Mouse (Mus musculus): ENCODE measurements around the gene Olfr1220. TPM values are rescaled to one million over a fixed set of nuclear protein-coding genes. Genes with fewer than 3 reads are reported as not detected.

Gene Olfr1220
- polyA plus RNA-seq (2015; fragmentation: Nextera tagmentation; extraction: Ambion mirVana), result not detected in 2 replicates

GRCm38 (mm10) chr2:89106735-89107134 is at the start of gene Olfr1220:
Gene Olfr1220, minus strand, starts transcription at chr2:89106835.
- Histone ChIP-seq H3K9me3 (peaks cover 4% of the 10 kb centered on the region; the same call in 1 of the 2 replicates), H3K27me3 (no peaks in the 10 kb centered on the region), H3K36me3 (no peaks in the 10 kb centered on the region), H3K4me2 (replicated peaks) (no peak within 1 kb of the TSS), H3K4me3 (replicated peaks) (no peak within 1 kb of the TSS), H3K4me1 (replicated peaks) (no peaks in the 10 kb centered on the region), H3K9ac (replicated peaks) (no peak within 1 kb of the TSS), H3K27ac (no peak within 1 kb of the TSS)
- 79% methylated on average over 3 of the region's 3 CpGs for WGBS
- ATAC-seq, result no peak

DNA sequence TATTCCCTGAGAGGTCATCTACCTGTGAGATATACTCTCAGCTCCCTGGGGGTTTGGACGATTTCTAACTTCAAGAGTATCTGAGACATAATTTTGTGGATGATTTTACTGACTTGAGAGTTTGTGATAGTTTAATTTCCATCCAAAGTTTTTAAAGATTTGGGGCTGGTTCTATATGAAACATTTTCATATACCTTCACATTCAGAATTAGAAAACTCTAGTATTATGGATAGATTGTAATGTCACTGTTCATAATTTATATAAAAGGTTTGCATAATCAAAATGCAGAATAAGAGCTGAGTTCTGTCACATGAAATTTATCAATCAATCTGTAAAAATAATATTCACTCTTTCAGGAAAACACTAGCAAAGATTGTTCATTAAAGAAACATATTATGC is 44.8 kb upstream of the Olfr1220 start, which contains the start of gene Olfr1223:
Gene Olfr1223, minus strand, starts transcription at position 101 of the 400 bp plus-strand sequence.
- H3K9ac ChIP-seq (replicated peaks), result no peak within 1 kb of the TSS
- H3K4me2 ChIP-seq (replicated peaks), result no peak within 1 kb of the TSS
- H3K4me1 ChIP-seq (replicated peaks), result no peaks in the 10 kb centered on the region
- H3K4me3 ChIP-seq (replicated peaks), result no peak within 1 kb of the TSS
- no peak within 1 kb of the TSS for H3K27ac ChIP-seq
- H3K9me3 ChIP-seq, result no peaks in the 10 kb centered on the region
- H3K27me3 ChIP-seq, result no peaks in the 10 kb centered on the region
- no peaks in the 10 kb centered on the region for H3K36me3 ChIP-seq
- ATAC-seq, result no peak
- WGBS, result 67% methylated on average over 1 of the region's 1 CpGs

- Histone ChIP-seq H3K4me1 (replicated peaks) (no peaks in the 10 kb centered on the region), H3K9ac (replicated peaks) (no peak within 1 kb of the TSS), H3K27ac (no peak within 1 kb of the TSS), H3K4me2 (replicated peaks) (no peak within 1 kb of the TSS), H3K27me3 (no peaks in the 10 kb centered on the region), H3K9me3 (no peaks in the 10 kb centered on the region), H3K36me3 (no peaks in the 10 kb centered on the region), H3K4me3 (replicated peaks) (no peak within 1 kb of the TSS)
- no peak for ATAC-seq
- WGBS, result 86% methylated on average over 3 of the region's 3 CpGs
Observed at GRCm38 (mm10) chr2:89132954-89133353, 26.3 kb upstream of the Olfr1220 start, which contains the start of gene Olfr1222. Gene Olfr1222, minus strand, starts transcription at chr2:89133054.

DNA sequence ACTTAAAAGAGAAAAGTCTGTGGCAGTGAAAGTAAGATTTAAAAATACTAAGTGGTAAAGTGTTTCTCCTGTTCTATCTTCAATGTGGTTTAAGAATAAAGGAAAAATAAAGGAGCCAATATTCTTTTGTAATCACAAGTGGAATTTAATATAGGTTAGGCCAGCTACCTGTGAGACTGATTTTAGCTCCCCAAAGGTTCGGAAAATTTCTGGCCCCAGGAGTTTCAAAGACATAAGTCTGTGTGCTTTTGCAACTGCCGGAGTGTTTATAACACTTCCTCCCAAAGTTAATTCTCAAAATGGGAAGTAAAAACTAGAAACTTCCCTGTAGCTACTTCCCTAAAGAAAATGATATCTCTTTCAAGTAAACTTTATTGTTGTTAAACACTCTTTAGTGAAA is 10.5 kb upstream of the Olfr1220 start, which contains the start of gene Olfr1221:
Gene Olfr1221, minus strand, starts transcription at position 101 of the 400 bp plus-strand sequence.
- 95% methylated on average over 2 of the region's 2 CpGs for WGBS
- no peak within 1 kb of the TSS for H3K4me3 ChIP-seq (replicated peaks)
- no peaks in the 10 kb centered on the region for H3K9me3 ChIP-seq
- ATAC-seq, result no peak
- no peak within 1 kb of the TSS for H3K4me2 ChIP-seq (replicated peaks)
- no peak within 1 kb of the TSS for H3K9ac ChIP-seq (replicated peaks)
- no peaks in the 10 kb centered on the region for H3K4me1 ChIP-seq (replicated peaks)
- H3K27me3 ChIP-seq, result no peaks in the 10 kb centered on the region
- no peaks in the 10 kb centered on the region for H3K36me3 ChIP-seq
- no peak within 1 kb of the TSS for H3K27ac ChIP-seq

DNA sequence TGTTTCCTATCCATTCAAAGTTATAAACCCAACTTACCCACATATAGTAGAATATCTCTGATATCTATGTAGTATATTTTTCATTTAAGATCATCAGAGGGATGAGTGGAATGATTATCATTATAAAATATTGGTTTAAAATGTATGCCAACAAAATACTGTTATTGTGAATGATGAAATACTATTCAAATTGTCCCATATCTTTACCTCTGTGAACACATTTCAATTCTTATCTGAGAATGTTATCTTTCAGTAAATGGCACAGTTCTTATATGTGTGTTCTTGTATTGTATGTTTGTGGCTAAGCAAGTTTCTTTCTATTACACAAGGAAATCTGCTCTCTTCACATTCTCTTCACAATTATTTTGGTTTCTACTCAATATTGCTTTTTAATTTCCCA is 984 bp downstream of the Olfr1220 start:
- no peaks in the 10 kb centered on the region for H3K27me3 ChIP-seq
- H3K27ac ChIP-seq, result no peak overlapping the region
- H3K4me2 ChIP-seq (replicated peaks), result no peak overlapping the region
- H3K9ac ChIP-seq (replicated peaks), result no peak overlapping the region
- H3K4me1 ChIP-seq (replicated peaks), result no peaks in the 10 kb centered on the region
- ATAC-seq, result no peak
- H3K9me3 ChIP-seq, result peaks cover 4% of the 10 kb centered on the region; the same call in 1 of the 2 replicates
- no peak overlapping the region for H3K4me3 ChIP-seq (replicated peaks)
- no peaks in the 10 kb centered on the region for H3K36me3 ChIP-seq

GRCm38 (mm10) chr2:89093848-89094247 is 12.8 kb downstream of the Olfr1220 start:
- Histone ChIP-seq H3K4me1 (replicated peaks) (no peaks in the 10 kb centered on the region), H3K9ac (replicated peaks) (no peak overlapping the region), H3K4me2 (replicated peaks) (no peak overlapping the region), H3K27ac (no peak overlapping the region), H3K4me3 (replicated peaks) (no peak overlapping the region), H3K36me3 (no peaks in the 10 kb centered on the region), H3K9me3 (no peaks in the 10 kb centered on the region), H3K27me3 (no peaks in the 10 kb centered on the region)
- ATAC-seq, result no peak
- 93% methylated on average over 1 of the region's 1 CpGs for WGBS

DNA sequence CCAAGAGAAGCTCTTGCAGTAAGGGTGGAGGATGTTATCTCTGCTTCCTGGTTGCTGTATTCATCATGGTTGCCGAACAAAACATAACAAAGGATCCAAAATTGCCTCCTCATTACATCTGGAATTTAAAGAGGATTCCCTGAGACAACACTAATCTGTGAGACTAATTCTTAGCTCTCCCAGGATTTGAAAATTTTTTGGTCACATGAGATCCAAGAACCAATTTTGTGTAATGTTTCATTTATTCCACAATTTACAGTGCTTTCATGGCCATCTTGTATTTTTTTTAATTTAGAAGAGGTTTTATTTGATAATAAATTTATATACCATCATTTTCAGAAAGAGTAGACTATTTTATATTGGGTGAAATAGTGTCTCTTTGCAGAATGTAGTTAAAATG is 23.2 kb downstream of the Olfr1220 start, which contains the start of gene Olfr1219:
Gene Olfr1219, minus strand, starts transcription at position 101 of the 400 bp plus-strand sequence.
- H3K9me3 ChIP-seq, result no peaks in the 10 kb centered on the region

DNA sequence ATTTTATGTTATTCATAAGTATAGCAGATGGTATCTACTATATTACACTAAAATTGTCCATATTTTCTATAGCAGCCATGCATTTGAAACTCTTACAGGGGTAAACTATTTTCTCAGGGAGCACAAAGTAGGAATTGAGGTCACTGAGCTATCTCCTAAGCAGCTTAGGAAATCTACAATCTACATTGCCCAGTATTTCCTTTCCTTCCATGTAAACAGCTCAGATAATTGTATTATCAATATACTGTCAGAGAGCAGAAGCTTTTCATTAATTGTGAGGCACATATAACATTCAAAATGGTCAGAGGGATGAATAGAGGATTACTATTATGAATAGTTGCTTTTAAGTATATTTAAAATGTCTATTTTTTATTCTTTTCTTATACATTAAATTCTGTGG is 25.1 kb downstream of the Olfr1220 start:
- H3K27ac ChIP-seq, result no peak overlapping the region
- H3K4me2 ChIP-seq (replicated peaks), result no peak overlapping the region
- H3K9me3 ChIP-seq, result no peaks in the 10 kb centered on the region
- no peaks in the 10 kb centered on the region for H3K27me3 ChIP-seq
- ATAC-seq, result no peak
- no peaks in the 10 kb centered on the region for H3K36me3 ChIP-seq
- H3K4me3 ChIP-seq (replicated peaks), result no peak overlapping the region
- H3K4me1 ChIP-seq (replicated peaks), result no peaks in the 10 kb centered on the region
- H3K9ac ChIP-seq (replicated peaks), result no peak overlapping the region

More for the DNA sequence above, 23.2 kb downstream of the Olfr1220 start, which contains the start of gene Olfr1219:
- WGBS, result 69% methylated on average over 1 of the region's 1 CpGs
- Histone ChIP-seq H3K27me3 (no peaks in the 10 kb centered on the region), H3K4me1 (replicated peaks) (no peaks in the 10 kb centered on the region), H3K36me3 (no peaks in the 10 kb centered on the region), H3K4me3 (replicated peaks) (no peak within 1 kb of the TSS), H3K9ac (replicated peaks) (no peak within 1 kb of the TSS), H3K4me2 (replicated peaks) (no peak within 1 kb of the TSS), H3K27ac (no peak within 1 kb of the TSS)
- ATAC-seq, result no peak

DNA sequence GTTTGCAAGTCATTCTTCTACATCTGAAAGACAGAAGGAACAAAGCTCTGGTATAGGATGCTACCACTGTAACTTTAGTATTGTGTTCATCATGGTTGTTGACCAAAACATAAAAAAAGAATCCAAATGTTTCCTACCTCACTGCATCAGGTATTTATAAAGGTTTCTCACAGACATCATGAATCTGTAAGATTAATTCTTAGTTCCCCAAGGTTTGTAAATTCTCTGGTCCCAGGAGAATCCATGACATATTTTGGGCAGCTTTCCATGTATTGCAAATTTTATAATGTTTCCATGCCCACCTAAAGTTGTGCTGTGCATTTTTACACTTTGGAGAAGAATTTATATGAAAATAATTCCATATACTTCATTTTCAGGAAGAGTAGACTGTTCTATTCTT is 45.5 kb downstream of the Olfr1220 start, which contains the start of gene Olfr1218:
Gene Olfr1218, minus strand, starts transcription at position 101 of the 400 bp plus-strand sequence.
- H3K27me3 ChIP-seq, result no peaks in the 10 kb centered on the region
- no peaks in the 10 kb centered on the region for H3K4me1 ChIP-seq (replicated peaks)
- no peaks in the 10 kb centered on the region for H3K9me3 ChIP-seq
- no peak within 1 kb of the TSS for H3K9ac ChIP-seq (replicated peaks)
- H3K4me3 ChIP-seq (replicated peaks), result no peak within 1 kb of the TSS
- ATAC-seq, result no peak
- H3K4me2 ChIP-seq (replicated peaks), result no peak within 1 kb of the TSS
- no peak within 1 kb of the TSS for H3K27ac ChIP-seq
- H3K36me3 ChIP-seq, result no peaks in the 10 kb centered on the region

Other genes starting within 250 kb of the Olfr1220 start
- not detected in 2 replicates for gene Olfr1206, start 243.6 kb downstream of the Olfr1220 start, polyA plus RNA-seq (2015; fragmentation: Nextera tagmentation; extraction: Ambion mirVana)
- not detected in 2 replicates for gene Olfr1208, start 204.5 kb downstream of the Olfr1220 start, polyA plus RNA-seq (2015; fragmentation: Nextera tagmentation; extraction: Ambion mirVana)
- not detected in 2 replicates for gene Olfr1209, start 191.7 kb downstream of the Olfr1220 start, polyA plus RNA-seq (2015; fragmentation: Nextera tagmentation; extraction: Ambion mirVana)
- not detected in 2 replicates for gene Olfr1211, start 168.7 kb downstream of the Olfr1220 start, polyA plus RNA-seq (2015; fragmentation: Nextera tagmentation; extraction: Ambion mirVana)
- not detected in 2 replicates for gene Olfr1212, start 152.9 kb downstream of the Olfr1220 start, polyA plus RNA-seq (2015; fragmentation: Nextera tagmentation; extraction: Ambion mirVana)
- gene Gm13762, start 126.6 kb downstream of the Olfr1220 start, polyA plus RNA-seq (2015; fragmentation: Nextera tagmentation; extraction: Ambion mirVana), result not detected in 2 replicates
- gene Olfr1214, start 114.2 kb downstream of the Olfr1220 start, polyA plus RNA-seq (2015; fragmentation: Nextera tagmentation; extraction: Ambion mirVana), result not detected in 2 replicates
- gene Olfr1215, start 99.9 kb downstream of the Olfr1220 start, polyA plus RNA-seq (2015; fragmentation: Nextera tagmentation; extraction: Ambion mirVana), result not detected in 2 replicates
- not detected in 2 replicates for gene Olfr1216, start 88.5 kb downstream of the Olfr1220 start, polyA plus RNA-seq (2015; fragmentation: Nextera tagmentation; extraction: Ambion mirVana)
- not detected in 2 replicates for gene Olfr1217, start 74.8 kb downstream of the Olfr1220 start, polyA plus RNA-seq (2015; fragmentation: Nextera tagmentation; extraction: Ambion mirVana)
- gene Olfr1218, start 45.6 kb downstream of the Olfr1220 start, polyA plus RNA-seq (2015; fragmentation: Nextera tagmentation; extraction: Ambion mirVana), result not detected in 2 replicates
- not detected in 2 replicates for gene Olfr1219, start 23.3 kb downstream of the Olfr1220 start, polyA plus RNA-seq (2015; fragmentation: Nextera tagmentation; extraction: Ambion mirVana)
- gene Olfr1221, start 10.4 kb upstream of the Olfr1220 start, polyA plus RNA-seq (2015; fragmentation: Nextera tagmentation; extraction: Ambion mirVana), result not detected in 2 replicates
- gene Olfr1222, start 26.2 kb upstream of the Olfr1220 start, polyA plus RNA-seq (2015; fragmentation: Nextera tagmentation; extraction: Ambion mirVana), result not detected in 2 replicates
- gene Olfr1223, start 44.7 kb upstream of the Olfr1220 start, polyA plus RNA-seq (2015; fragmentation: Nextera tagmentation; extraction: Ambion mirVana), result not detected in 2 replicates
- not detected in 2 replicates for gene Olfr1224-ps1, start 57.3 kb upstream of the Olfr1220 start, polyA plus RNA-seq (2015; fragmentation: Nextera tagmentation; extraction: Ambion mirVana)
- gene Olfr1225, start 67.8 kb upstream of the Olfr1220 start, polyA plus RNA-seq (2015; fragmentation: Nextera tagmentation; extraction: Ambion mirVana), result not detected in 2 replicates
- not detected in 2 replicates for gene Olfr1226, start 93.2 kb upstream of the Olfr1220 start, polyA plus RNA-seq (2015; fragmentation: Nextera tagmentation; extraction: Ambion mirVana)
- gene Olfr1228, start 147.2 kb upstream of the Olfr1220 start, polyA plus RNA-seq (2015; fragmentation: Nextera tagmentation; extraction: Ambion mirVana), result not detected in 2 replicates
- gene Olfr1229, start 181.2 kb upstream of the Olfr1220 start, polyA plus RNA-seq (2015; fragmentation: Nextera tagmentation; extraction: Ambion mirVana), result not detected in 2 replicates
- not detected in 2 replicates for gene Olfr1230, start 190.4 kb upstream of the Olfr1220 start, polyA plus RNA-seq (2015; fragmentation: Nextera tagmentation; extraction: Ambion mirVana)
- gene Olfr1231, start 200.2 kb upstream of the Olfr1220 start, polyA plus RNA-seq (2015; fragmentation: Nextera tagmentation; extraction: Ambion mirVana), result not detected in 2 replicates
- not detected in 2 replicates for gene Olfr1232, start 222.8 kb upstream of the Olfr1220 start, polyA plus RNA-seq (2015; fragmentation: Nextera tagmentation; extraction: Ambion mirVana)
- not detected in 2 replicates for gene Olfr1233, start 235.6 kb upstream of the Olfr1220 start, polyA plus RNA-seq (2015; fragmentation: Nextera tagmentation; extraction: Ambion mirVana)

Measured in midbrain, embryonic 13.5 days (tissue).